Mouse (Mus musculus): ENCODE measurements around the gene Prpf40b. TPM values are rescaled to one million over a fixed set of nuclear protein-coding genes. Genes with fewer than 3 reads are reported as not detected.
"Not testable (repeated sequence)": the region's sequence is repeated elsewhere in the genome, so short reads cannot be mapped to it uniquely, and the experiment has no call there.

The Prpf40b gene
- polyA plus RNA-seq (2015; fragmentation: Nextera tagmentation; extraction: Ambion mirVana): 52.5 and 53.8 TPM in 2 replicates

DNA sequence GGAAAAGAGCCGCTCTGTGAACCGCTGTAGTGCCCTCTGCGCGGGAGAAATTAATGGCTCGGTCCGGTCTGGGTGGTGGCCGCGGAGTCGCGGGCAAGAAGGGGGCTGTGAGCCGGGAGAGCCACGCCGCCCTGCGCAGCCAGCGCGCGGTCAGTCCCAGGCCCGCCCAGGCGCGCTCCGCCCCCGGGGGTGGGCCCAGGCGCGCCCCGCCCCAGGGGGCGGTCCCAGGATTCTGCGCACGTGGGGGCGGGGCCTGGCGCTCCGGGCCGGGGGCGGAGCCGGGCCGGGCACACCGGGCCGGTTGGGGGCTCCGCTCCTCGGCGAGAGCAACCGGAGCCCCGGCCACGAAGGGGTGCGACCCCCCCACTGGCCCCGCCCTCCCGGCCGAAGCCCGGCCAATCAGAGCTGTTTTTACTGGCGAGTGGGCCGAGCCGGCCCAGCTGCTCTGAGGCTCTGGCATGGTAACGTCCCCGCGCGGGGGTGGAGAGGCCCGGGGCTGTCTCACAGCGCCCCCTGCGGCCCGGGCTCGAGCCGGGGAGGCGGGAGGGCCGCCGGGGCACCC is at the start of gene Prpf40b:
Prpf40b (plus strand) TSS at position 275 of the 562 bp plus-strand sequence.
- Histone ChIP-seq H3K4me2 (peak within 1 kb of the TSS; percentile 69), H3K27me3 (no peaks in the 10 kb centered on the region), H3K4me1 (peaks cover 22% of the 10 kb centered on the region), H3K36me3 (no peaks in the 10 kb centered on the region), H3K4me3 (peak within 1 kb of the TSS; percentile 70), H3K9me3 (no peaks in the 10 kb centered on the region), H3K9ac (peak within 1 kb of the TSS; percentile 61), H3K27ac (peak within 1 kb of the TSS; percentile 94)
- peak; percentile 94 for ATAC-seq (ENCODE audit: insufficient number of reproducible peaks, low FRiP score, low TSS enrichment, low read depth)
- 0% methylated on average over 55 of the region's 64 CpGs for WGBS

DNA sequence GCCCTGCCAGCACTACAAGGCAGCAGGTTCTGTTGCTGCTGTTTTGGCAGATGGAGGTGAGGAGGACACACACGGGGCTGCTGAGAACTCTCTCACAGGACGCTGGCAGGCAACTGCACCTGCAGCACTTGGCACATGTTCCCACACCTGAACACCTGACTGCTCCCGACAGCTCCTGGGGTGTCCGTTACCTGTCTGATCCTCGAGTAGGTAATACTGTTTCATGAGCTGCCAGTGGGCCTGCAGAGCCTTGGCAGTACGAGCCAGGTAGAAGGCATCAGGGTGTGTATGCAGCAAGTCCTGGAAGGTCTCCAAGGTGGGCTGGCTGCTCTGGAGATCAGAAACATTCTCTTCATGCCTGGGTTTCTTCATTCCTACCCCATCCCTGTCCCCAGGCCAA is 48.2 kb upstream of the Prpf40b start:
- H3K9ac ChIP-seq; H3K9me3 ChIP-seq; H3K4me2 ChIP-seq; H3K27ac ChIP-seq; ATAC-seq (ENCODE audit: insufficient number of reproducible peaks, low FRiP score, low TSS enrichment, low read depth); H3K4me3 ChIP-seq; H3K27me3 ChIP-seq: not testable (repeated sequence)
- 79% methylated on average over 6 of the region's 6 CpGs for WGBS
- Histone ChIP-seq H3K36me3 (peaks cover 74% of the 10 kb centered on the region), H3K4me1 (peaks cover 11% of the 10 kb centered on the region; the same call in 1 of the 2 replicates)

DNA sequence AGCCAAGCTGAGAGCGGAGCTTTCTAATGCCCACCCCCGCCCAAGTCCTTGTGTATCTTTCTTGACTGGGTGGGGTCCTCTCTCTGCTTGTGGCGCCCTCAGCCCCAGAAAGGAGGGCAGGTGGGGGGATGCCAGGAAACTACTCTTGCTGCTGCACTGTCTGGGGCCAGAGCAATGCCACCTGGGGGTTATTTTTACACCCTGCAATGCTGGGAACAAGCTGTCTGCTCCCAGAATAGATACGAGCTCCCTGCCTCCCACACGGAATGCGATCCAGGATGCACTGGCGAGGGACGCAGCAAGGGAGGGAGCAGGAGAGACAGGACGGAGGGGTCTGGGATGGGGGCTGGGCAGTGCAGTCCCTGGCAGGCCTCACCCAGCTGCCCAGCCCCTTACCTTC is 45.9 kb upstream of the Prpf40b start:
- WGBS: 85% methylated on average over 9 of the region's 9 CpGs

DNA sequence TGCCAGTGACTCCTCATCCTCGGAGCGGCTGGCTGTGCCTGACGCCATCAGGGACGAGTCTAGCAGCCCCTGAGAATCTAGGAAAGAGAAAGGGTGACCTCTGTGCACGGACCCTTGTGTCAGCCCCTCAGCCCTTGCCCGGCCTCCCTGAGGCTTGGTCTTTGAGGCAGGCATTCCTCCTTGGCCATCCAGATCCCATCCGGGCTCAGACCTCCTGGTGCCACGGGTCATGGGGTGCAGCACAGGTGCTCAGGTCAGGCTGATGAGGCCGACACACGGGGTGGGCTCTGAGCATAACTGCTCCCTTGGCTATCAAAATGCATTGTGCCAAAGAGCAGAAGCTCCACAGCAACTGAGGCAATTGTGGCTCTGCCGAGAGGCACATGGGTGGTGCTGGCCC is 44.9 kb upstream of the Prpf40b start:
- Histone ChIP-seq H3K9ac (0 out of 2 replicates have a peak overlapping the region, but pooled peaks have one; percentile 7), H3K27me3 (no peaks in the 10 kb centered on the region), H3K36me3 (peaks cover 45% of the 10 kb centered on the region), H3K4me3 (no peak overlapping the region), H3K4me2 (no peak overlapping the region), H3K4me1 (peaks cover 15% of the 10 kb centered on the region; the same call in 1 of the 2 replicates), H3K27ac (no peak overlapping the region), H3K9me3 (no peaks in the 10 kb centered on the region)
- ATAC-seq (ENCODE audit: insufficient number of reproducible peaks, low FRiP score, low TSS enrichment, low read depth): no peak
- 92% methylated on average over 11 of the region's 11 CpGs for WGBS

More for the DNA sequence above, 45.9 kb upstream of the Prpf40b start:
- Histone ChIP-seq H3K9ac (no peak overlapping the region), H3K4me3 (no peak overlapping the region), H3K4me1 (peaks cover 15% of the 10 kb centered on the region; the same call in 1 of the 2 replicates), H3K27ac (no peak overlapping the region), H3K36me3 (peaks cover 55% of the 10 kb centered on the region), H3K27me3 (no peaks in the 10 kb centered on the region), H3K9me3 (no peaks in the 10 kb centered on the region), H3K4me2 (no peak overlapping the region)
- no peak for ATAC-seq (ENCODE audit: insufficient number of reproducible peaks, low FRiP score, low TSS enrichment, low read depth)

DNA sequence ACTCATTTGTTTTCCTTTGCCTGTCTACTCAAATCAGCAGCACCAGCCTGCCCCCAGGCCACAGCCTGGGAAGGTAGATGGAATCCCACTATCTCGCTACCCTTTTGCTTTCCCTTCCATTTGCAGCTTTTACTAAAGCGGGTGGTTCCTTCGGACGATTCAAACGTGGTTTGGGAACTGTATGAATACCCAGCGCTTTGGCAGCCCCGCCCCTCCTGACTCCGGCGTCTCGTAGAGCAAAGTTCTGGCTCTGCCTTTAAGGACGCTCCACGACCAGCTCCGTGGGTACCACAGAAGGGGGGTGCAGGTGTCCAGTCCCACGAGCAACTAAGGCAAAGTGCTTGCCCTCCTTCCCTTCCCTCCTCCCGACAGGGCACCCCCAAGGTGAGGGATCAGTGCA is 43.8 kb upstream of the Prpf40b start:
- peaks cover 34% of the 10 kb centered on the region for H3K36me3 ChIP-seq
- H3K9ac ChIP-seq: peak overlapping the region; percentile 28; the same call in 1 of the 2 replicates
- H3K27me3 ChIP-seq; ATAC-seq (ENCODE audit: insufficient number of reproducible peaks, low FRiP score, low TSS enrichment, low read depth); H3K9me3 ChIP-seq: not testable (repeated sequence)
- H3K4me2 ChIP-seq: peak overlapping the region; percentile 73
- H3K27ac ChIP-seq: peak overlapping the region; percentile 75
- H3K4me1 ChIP-seq: peaks cover 15% of the 10 kb centered on the region; the same call in 1 of the 2 replicates
- WGBS: under 1% methylated on average over 14 of the region's 15 CpGs
- peak overlapping the region; percentile 70 for H3K4me3 ChIP-seq

DNA sequence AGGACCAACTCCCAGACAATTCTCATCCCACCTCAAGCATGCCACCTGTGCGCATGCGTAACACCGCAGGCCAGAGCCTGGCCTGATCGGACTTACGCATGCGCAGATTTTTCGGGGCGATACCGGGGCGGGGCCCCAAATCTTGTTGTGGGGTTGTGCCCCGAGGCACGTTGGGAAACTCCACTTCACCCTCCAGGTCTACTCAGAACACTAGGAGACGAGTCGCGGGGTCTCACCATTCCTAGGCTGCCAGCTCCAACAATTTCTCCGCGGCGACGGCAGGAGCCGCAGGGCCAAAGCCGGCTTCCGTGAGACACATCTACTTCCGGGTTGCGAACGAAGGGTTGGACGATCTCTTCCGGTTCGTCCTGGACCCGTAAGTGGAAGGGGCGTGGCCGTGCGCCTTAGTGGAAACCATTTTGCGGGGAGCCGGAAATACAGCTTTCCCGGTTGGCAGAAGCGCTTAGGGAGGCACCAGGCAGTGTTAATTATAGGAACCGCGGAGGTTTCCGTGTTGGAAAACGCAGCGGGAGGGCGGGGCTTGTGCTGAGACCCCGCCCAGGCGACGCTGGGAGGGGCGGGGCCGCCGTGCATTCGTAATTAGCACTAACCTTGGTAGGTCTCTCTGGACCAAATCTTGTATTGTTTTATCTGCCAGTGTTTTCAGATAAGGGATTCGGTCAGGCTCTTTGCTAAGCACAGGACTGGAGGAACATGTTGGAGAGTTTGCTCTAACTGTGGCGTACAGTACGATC is 43.1 kb upstream of the Prpf40b start, which contains the start of gene Mcrs1:
Mcrs1 (minus strand) TSS at position 336 of the 755 bp plus-strand sequence.
- ATAC-seq (ENCODE audit: insufficient number of reproducible peaks, low FRiP score, low TSS enrichment, low read depth): peak; percentile 95
- Histone ChIP-seq H3K36me3 (peaks cover 27% of the 10 kb centered on the region), H3K27ac (peak within 1 kb of the TSS; percentile 98), H3K9me3 (no peaks in the 10 kb centered on the region), H3K4me3 (peak within 1 kb of the TSS; percentile 70), H3K4me1 (peaks cover 15% of the 10 kb centered on the region; the same call in 1 of the 2 replicates), H3K9ac (peak within 1 kb of the TSS; percentile 37), H3K4me2 (peak within 1 kb of the TSS; percentile 73), H3K27me3 (no peaks in the 10 kb centered on the region)
- under 1% methylated on average over 52 of the region's 52 CpGs for WGBS

DNA sequence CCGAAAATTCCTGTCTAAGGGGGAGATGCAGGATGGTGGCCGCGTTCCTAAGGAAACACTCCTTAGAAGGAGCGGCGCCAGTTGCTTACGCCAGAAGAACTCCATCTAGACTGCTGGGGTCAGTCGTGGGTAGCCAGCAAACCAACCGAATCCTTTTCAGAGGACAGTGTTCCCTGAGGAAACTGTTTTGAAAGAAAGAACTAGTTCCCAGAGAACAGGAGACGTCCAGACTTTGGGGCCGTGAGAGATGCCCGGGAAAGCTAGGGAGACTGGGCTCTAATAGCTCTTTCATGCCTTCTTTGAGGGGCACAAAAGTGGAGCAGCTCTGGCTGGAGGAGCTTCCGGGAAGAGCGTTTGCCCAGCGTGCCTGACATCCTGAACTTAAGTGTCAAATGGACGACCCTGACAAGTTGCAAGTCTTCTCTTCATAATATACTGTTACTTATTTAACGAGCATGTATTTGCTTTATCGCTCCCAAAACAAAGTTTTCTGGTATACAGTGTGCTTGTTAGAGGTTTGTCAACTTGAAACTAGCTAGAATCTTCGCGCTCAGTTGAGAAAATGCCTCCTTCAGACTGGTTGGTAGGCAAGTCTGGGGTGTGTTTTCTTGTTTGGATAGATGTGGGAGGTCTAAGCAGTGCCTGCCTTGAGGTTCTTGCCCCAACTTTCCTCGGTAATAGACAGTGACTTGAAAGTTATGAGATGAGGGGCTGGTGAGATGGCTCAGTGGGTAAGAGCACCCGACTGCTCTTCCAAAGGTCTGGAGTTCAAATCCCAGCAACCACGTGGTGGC is 42.3 kb upstream of the Prpf40b start:
- H3K27me3 ChIP-seq: no peaks in the 10 kb centered on the region
- no peaks in the 10 kb centered on the region for H3K9me3 ChIP-seq
- ATAC-seq (ENCODE audit: insufficient number of reproducible peaks, low FRiP score, low TSS enrichment, low read depth): peak; percentile 68
- peak overlapping the region; percentile 73 for H3K4me2 ChIP-seq
- H3K4me1 ChIP-seq: peaks cover 15% of the 10 kb centered on the region; the same call in 1 of the 2 replicates
- 3% methylated on average over 22 of the region's 22 CpGs for WGBS
- peak overlapping the region; percentile 28 for H3K9ac ChIP-seq
- peak overlapping the region; percentile 98 for H3K27ac ChIP-seq
- peak overlapping the region; percentile 70 for H3K4me3 ChIP-seq
- H3K36me3 ChIP-seq: peaks cover 20% of the 10 kb centered on the region

DNA sequence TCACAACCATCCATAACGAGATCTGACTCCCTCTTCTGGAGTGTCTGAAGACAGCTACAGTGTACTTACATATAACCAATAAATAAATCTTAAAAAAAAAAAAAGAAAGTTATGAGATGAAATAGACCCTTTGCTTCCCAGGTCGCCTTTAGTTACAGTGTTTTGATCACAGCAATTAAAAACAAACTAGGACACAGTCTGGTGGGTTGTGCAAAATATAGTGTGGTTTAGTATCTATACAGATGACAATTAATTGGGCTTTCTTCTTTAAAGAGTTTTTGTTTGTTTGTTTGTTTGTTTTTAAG is 41.8 kb upstream of the Prpf40b start:
- Histone ChIP-seq H3K4me2 (peak overlapping the region; percentile 73; the same call in 1 of the 2 replicates), H3K4me1 (peaks cover 15% of the 10 kb centered on the region; the same call in 1 of the 2 replicates), H3K27ac (peak overlapping the region; percentile 98; the same call in 1 of the 2 replicates), H3K4me3 (peak overlapping the region; percentile 70; the same call in 1 of the 2 replicates), H3K36me3 (peaks cover 14% of the 10 kb centered on the region)
- not testable (repeated sequence) for H3K9me3 ChIP-seq; H3K9ac ChIP-seq; ATAC-seq (ENCODE audit: insufficient number of reproducible peaks, low FRiP score, low TSS enrichment, low read depth); H3K27me3 ChIP-seq
- 38% methylated on average over 2 of the region's 2 CpGs for WGBS

DNA sequence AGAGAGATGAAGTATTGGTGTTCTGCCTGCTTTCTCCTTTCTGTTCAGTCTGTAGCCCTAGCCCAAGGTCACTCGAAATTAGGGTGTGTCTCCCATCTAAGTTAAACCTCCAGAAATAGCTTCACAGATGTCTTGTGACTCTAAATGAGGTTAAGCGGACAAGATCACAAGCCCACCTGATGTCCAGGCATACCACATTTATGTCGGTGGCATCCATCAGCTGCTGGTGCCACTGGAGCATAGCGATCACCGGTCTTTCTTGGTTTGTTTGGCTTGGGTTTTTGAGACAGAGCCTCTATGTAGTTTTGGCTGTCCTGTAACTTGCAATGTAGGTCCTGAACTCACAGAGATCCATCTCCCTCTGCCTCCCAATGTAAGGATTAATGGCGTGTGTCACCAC is 41.1 kb upstream of the Prpf40b start:
- 94% methylated on average over 6 of the region's 6 CpGs for WGBS
- Histone ChIP-seq H3K4me3 (no peak overlapping the region), H3K27ac (no peak overlapping the region), H3K36me3 (peaks cover 8% of the 10 kb centered on the region), H3K4me1 (peaks cover 15% of the 10 kb centered on the region; the same call in 1 of the 2 replicates), H3K4me2 (no peak overlapping the region), H3K9me3 (no peaks in the 10 kb centered on the region), H3K9ac (no peak overlapping the region), H3K27me3 (no peaks in the 10 kb centered on the region)
- ATAC-seq (ENCODE audit: insufficient number of reproducible peaks, low FRiP score, low TSS enrichment, low read depth): no peak

DNA sequence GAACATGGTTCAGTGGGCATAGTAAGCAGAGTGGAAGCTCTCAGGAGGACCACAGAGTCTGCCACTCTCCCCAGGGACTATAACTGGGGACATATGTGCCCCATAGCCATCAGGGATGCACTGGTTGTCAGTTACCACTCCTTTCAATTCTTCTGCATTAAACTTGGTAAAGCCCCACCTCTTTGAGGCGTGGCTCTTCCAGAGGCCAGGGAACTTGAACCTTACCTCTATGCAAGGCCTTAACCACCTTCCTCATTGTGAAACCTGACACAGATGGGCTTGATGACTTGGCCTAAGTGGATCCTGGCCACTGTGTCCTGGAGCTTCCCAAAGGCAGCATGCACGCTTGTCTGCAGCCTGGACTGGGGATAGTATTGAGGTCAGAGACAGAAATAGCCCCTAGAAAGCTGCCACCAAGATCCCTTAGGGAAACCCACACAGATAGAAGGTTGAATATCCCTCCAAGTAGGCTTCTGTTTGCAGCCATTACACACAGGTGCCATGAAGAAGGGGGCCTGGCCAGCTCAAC is 40.3 kb upstream of the Prpf40b start:
- no peaks in the 10 kb centered on the region for H3K27me3 ChIP-seq
- H3K27ac ChIP-seq: no peak overlapping the region
- no peaks in the 10 kb centered on the region for H3K9me3 ChIP-seq
- H3K4me1 ChIP-seq: peaks cover 15% of the 10 kb centered on the region; the same call in 1 of the 2 replicates
- H3K36me3 ChIP-seq: peaks cover under 1% of the 10 kb centered on the region; the same call in 1 of the 2 replicates
- WGBS: 77% methylated on average over 2 of the region's 2 CpGs
- no peak overlapping the region for H3K4me3 ChIP-seq
- no peak for ATAC-seq (ENCODE audit: insufficient number of reproducible peaks, low FRiP score, low TSS enrichment, low read depth)
- no peak overlapping the region for H3K9ac ChIP-seq
- H3K4me2 ChIP-seq: no peak overlapping the region

DNA sequence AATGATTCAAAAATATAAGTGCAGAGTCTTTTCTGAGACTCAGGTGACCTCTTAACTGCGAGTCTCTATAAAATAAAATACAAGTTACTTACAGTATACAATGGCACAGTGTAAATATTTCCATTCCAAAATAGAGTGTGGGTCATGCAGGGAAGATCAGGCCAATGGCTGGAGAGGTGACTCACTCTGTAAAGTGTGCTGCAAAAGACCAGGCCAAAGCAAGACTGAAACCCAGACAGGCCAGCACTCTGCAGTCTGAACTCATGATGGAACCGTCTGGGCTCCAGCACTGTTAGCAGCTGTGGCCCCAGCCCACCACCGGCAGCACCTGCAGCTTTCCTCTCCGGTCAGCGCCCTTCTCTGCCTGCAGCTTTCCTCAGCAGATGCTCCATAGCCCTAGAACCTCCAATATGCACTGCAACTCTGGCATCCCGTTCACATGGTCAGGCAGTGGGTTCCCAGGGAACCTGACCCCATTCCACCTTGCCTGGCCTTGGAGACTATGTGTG is 39.6 kb upstream of the Prpf40b start:
- H3K9me3 ChIP-seq: no peaks in the 10 kb centered on the region
- no peaks in the 10 kb centered on the region for H3K36me3 ChIP-seq
- WGBS: 80% methylated on average over 6 of the region's 6 CpGs
- no peak overlapping the region for H3K27ac ChIP-seq
- H3K4me1 ChIP-seq: peaks cover 13% of the 10 kb centered on the region; the same call in 1 of the 2 replicates
- H3K27me3 ChIP-seq: no peaks in the 10 kb centered on the region
- no peak overlapping the region for H3K4me2 ChIP-seq
- no peak overlapping the region for H3K4me3 ChIP-seq
- no peak for ATAC-seq (ENCODE audit: insufficient number of reproducible peaks, low FRiP score, low TSS enrichment, low read depth)
- H3K9ac ChIP-seq: no peak overlapping the region

Data from limb, embryonic 15.5 days (tissue).